ENCODE assay signal across 9 mouse cellular contexts in genomic region chr4:140043953-140044352, GRCm38 (mm10).
A peak's percentile ranks its signal among the peaks of the same experiment; 100 is the strongest.
DNase-seq lines count a peak whose midpoint lies in the region; ATAC-seq and TF ChIP-seq lines count a peak whose summit lies in the region.
"Had no signal": no experiment of that assay in that cellular context is flagged by ENCODE, and none has a peak within 500 bp of the region (broad histone marks: within the 10 kb centered on the region; RNA-seq: fewer than 3 reads in every experiment).

No protein-coding gene starts in this region.

- H3K4me1 ChIP-seq in hindbrain, embryonic 11.5 days (replicated peaks; ENCODE audit: control insufficient read depth, insufficient read depth, low read length): peaks cover 4% of the 10 kb centered on the region
- peaks cover 6% of the 10 kb centered on the region for H3K4me1 ChIP-seq in hindbrain, embryonic 16.5 days (ENCODE audit: control insufficient read depth, insufficient read depth, low read depth, low read length)
- no peaks in the 10 kb centered on the region for H3K4me1 ChIP-seq in heart, postnatal 0 days (ENCODE audit: control insufficient read depth, insufficient read depth)

- ATAC-seq in hindbrain, embryonic 11.5 days (ENCODE audit: low FRiP score): no peak
- ATAC-seq in hindbrain, embryonic 16.5 days: no peak
- ATAC-seq in heart, postnatal 0 days (ENCODE audit: insufficient read depth, low read depth): peak; percentile 44; the same call in 1 of the 2 replicates
- no peak for ATAC-seq in monocyte, adult 5-6 weeks (replicated peaks; ENCODE audit: insufficient number of reproducible peaks, low FRiP score, low TSS enrichment, poor library complexity, severe bottlenecking)

- no peak for DNase-seq in hindbrain, embryonic 11.5 days (ENCODE audit: low spot score)
- DNase-seq in ES-CJ7 (ENCODE audit: low read depth, low spot score): peak; percentile 83
- DNase-seq in brain, adult 2 months (ENCODE audit: low read depth, low spot score): peak; percentile 67
- DNase-seq in heart, postnatal 0 days (ENCODE audit: low spot score): no peak
- DNase-seq in urinary bladder, adult 2 months (ENCODE audit: low spot score): no peak
- DNase-seq in kidney, postnatal 4 days: no peak

- H3K27ac ChIP-seq in hindbrain, embryonic 11.5 days (ENCODE audit: low read depth, low read length): peak overlapping the region; percentile 53; the same call in 1 of the 2 replicates
- H3K27ac ChIP-seq in hindbrain, embryonic 16.5 days (ENCODE audit: low read depth, low read length): no peak overlapping the region
- H3K27ac ChIP-seq in heart, postnatal 0 days (ENCODE audit: low read depth): no peak overlapping the region
- H3K27ac ChIP-seq: limb, embryonic 12.5 days had no signal

- H3K27me3 ChIP-seq in hindbrain, embryonic 11.5 days (ENCODE audit: control insufficient read depth, insufficient read depth, low read length): no peaks in the 10 kb centered on the region
- H3K27me3 ChIP-seq in hindbrain, embryonic 16.5 days (replicated peaks; ENCODE audit: control insufficient read depth, insufficient read depth, low read length): 0 out of 2 replicates have a peak, but pooled peaks cover 5% of the 10 kb centered on the region
- peaks cover 13% of the 10 kb centered on the region for H3K27me3 ChIP-seq in heart, postnatal 0 days (ENCODE audit: control insufficient read depth, insufficient read depth, low read length)

- H3K4me3 ChIP-seq in hindbrain, embryonic 11.5 days (ENCODE audit: low read depth, low read length): no peak overlapping the region
- H3K4me3 ChIP-seq in hindbrain, embryonic 16.5 days (ENCODE audit: low read length): no peak overlapping the region
- no peak overlapping the region for H3K4me3 ChIP-seq in heart, postnatal 0 days (ENCODE audit: low read depth, low read length)
- H3K4me3 ChIP-seq: limb, embryonic 12.5 days had no signal

- no peak overlapping the region for H3K9ac ChIP-seq in hindbrain, embryonic 11.5 days (ENCODE audit: low read depth, low read length)
- no peak overlapping the region for H3K9ac ChIP-seq in hindbrain, embryonic 16.5 days (ENCODE audit: low read depth, low read length)
- H3K9ac ChIP-seq in heart, postnatal 0 days (replicated peaks; ENCODE audit: low read depth, low read length): no peak overlapping the region
- H3K9ac ChIP-seq: limb, embryonic 12.5 days had no signal

- no peak for TF ChIP-seq CTCF in heart, postnatal 0 days (IDR thresholded peaks at IDR 0.05; ENCODE audit: low read depth)

- 50% methylated on average over 12 of the region's 12 CpGs for WGBS in hindbrain, embryonic 11.5 days
- WGBS in hindbrain, embryonic 16.5 days: 42% methylated on average over 12 of the region's 12 CpGs
- WGBS in heart, postnatal 0 days: 26% methylated on average over 12 of the region's 12 CpGs

- no peak overlapping the region for H3K4me2 ChIP-seq in hindbrain, embryonic 11.5 days (replicated peaks; ENCODE audit: low read depth, low read length)
- H3K4me2 ChIP-seq in hindbrain, embryonic 16.5 days (ENCODE audit: low read length): no peak overlapping the region
- H3K4me2 ChIP-seq in heart, postnatal 0 days (ENCODE audit: low read depth, low read length): no peak overlapping the region
- H3K4me2 ChIP-seq: limb, embryonic 12.5 days had no signal

- no peak for TF ChIP-seq EP300 in heart, postnatal 0 days (IDR thresholded peaks at IDR 0.05; ENCODE audit: low read depth)

- peaks cover 4% of the 10 kb centered on the region; the same call in 1 of the 2 replicates for H3K9me3 ChIP-seq in hindbrain, embryonic 11.5 days (ENCODE audit: control insufficient read depth, low read length)
- H3K9me3 ChIP-seq in hindbrain, embryonic 16.5 days (ENCODE audit: control insufficient read depth, low read length): 0 out of 2 replicates have a peak, but pooled peaks cover 4% of the 10 kb centered on the region
- peaks cover 3% of the 10 kb centered on the region for H3K9me3 ChIP-seq in heart, postnatal 0 days (replicated peaks; ENCODE audit: control insufficient read depth, low read length)

- H3K36me3 ChIP-seq in hindbrain, embryonic 11.5 days (ENCODE audit: control insufficient read depth, insufficient read depth, low read length): no peaks in the 10 kb centered on the region
- no peaks in the 10 kb centered on the region for H3K36me3 ChIP-seq in hindbrain, embryonic 16.5 days (ENCODE audit: control insufficient read depth, insufficient read depth, low read length)
- no peaks in the 10 kb centered on the region for H3K36me3 ChIP-seq in heart, postnatal 0 days (replicated peaks; ENCODE audit: control insufficient read depth, insufficient read depth, low read length)
- H3K36me3 ChIP-seq: limb, embryonic 12.5 days had no signal

Comparison
In these comparisons a context has a peak if more than half of its experiments do, and no peak if none do; other contexts are left out.
1. DNase-seq: peak in ES-CJ7 (single experiment) and brain, adult 2 months (single experiment); none in hindbrain, embryonic 11.5 days (single experiment), heart, postnatal 0 days (single experiment), urinary bladder, adult 2 months (single experiment) and kidney, postnatal 4 days (0 of 2).